Mouse (Mus musculus) neutrophil, adult 5-6 weeks (primary cell): ENCODE data around the gene Ttc23. TPM values are rescaled to one million over a fixed set of nuclear protein-coding genes. Genes with fewer than 3 reads are reported as not detected.
A peak's percentile ranks its signal among the peaks of the same experiment; 100 is the strongest.

Experiments used
- ATAC-seq: fragments of 151-379, 151-347 bp; 2 replicates; pipeline ENCODE4 v1.8.0; 2017; ENCODE audit warnings: mild to moderate bottlenecking, moderate TSS enrichment; ENCODE audit not compliant: insufficient number of reproducible peaks, poor library complexity, low FRiP score, severe bottlenecking; ENCODE audit errors: extremely low read depth
- total RNA-seq: library from RNA; stranded (forward); fragments of 200-1000 nt; gene quantifications from 2 replicates; pipeline ENCODE4 v1.2.3, GENCODE M21; 2017

Ttc23 gene
- total RNA-seq, 1 experiment from 2014 or later = 3.1 TPM

GRCm38 (mm10) chr7:67642955-67643354, 4.3 kb upstream of the Ttc23 start:
- ATAC-seq = no peak

GRCm38 (mm10) chr7:67644291-67644690, 2.9 kb upstream of the Ttc23 start:
- ATAC-seq = no peak

GRCm38 (mm10) chr7:67644833-67645680, 2.2 kb upstream of the Ttc23 start, which contains the start of gene Lrrc28:
TSS of gene Lrrc28 (minus strand) at chr7:67645268.
- ATAC-seq = peak; percentile 99

- no peak; the same call in 1 of the 2 replicates for ATAC-seq
These were observed 1.6 kb upstream of the Ttc23 start for GRCm38 (mm10) chr7:67645681-67646014.

- no peak for ATAC-seq
These were observed 1.1 kb upstream of the Ttc23 start for GRCm38 (mm10) chr7:67646131-67646530.

GRCm38 (mm10) chr7:67648376-67648775, 1.2 kb downstream of the Ttc23 start:
- ATAC-seq = no peak

- no peak for ATAC-seq
These were observed 5.0 kb downstream of the Ttc23 start for GRCm38 (mm10) chr7:67652211-67652610.

GRCm38 (mm10) chr7:67654668-67655067, 7.5 kb downstream of the Ttc23 start:
- ATAC-seq = no peak

- no peak for ATAC-seq
These were observed 8.0 kb downstream of the Ttc23 start for GRCm38 (mm10) chr7:67655186-67655585.

- no peak for ATAC-seq
These were observed 10.9 kb downstream of the Ttc23 start for GRCm38 (mm10) chr7:67658110-67658509.

GRCm38 (mm10) chr7:67662424-67662823, 15.2 kb downstream of the Ttc23 start:
- 0 out of 2 replicates have a peak, but pooled peaks have one; percentile 16 for ATAC-seq

GRCm38 (mm10) chr7:67663981-67664694, 16.9 kb downstream of the Ttc23 start:
- no peak for ATAC-seq

- ATAC-seq = no peak
These were observed 23.8 kb downstream of the Ttc23 start for GRCm38 (mm10) chr7:67670965-67671364.

- peak; percentile 69 for ATAC-seq
These were observed 25.4 kb downstream of the Ttc23 start for GRCm38 (mm10) chr7:67672650-67673049.

GRCm38 (mm10) chr7:67673656-67674055, 26.4 kb downstream of the Ttc23 start:
- ATAC-seq = no peak

GRCm38 (mm10) chr7:67678878-67679499, 31.8 kb downstream of the Ttc23 start:
- no peak for ATAC-seq

GRCm38 (mm10) chr7:67681078-67681477, 33.9 kb downstream of the Ttc23 start:
- no peak for ATAC-seq

GRCm38 (mm10) chr7:67683006-67683405, 35.8 kb downstream of the Ttc23 start:
- no peak for ATAC-seq

- ATAC-seq = no peak
These were observed 39.3 kb downstream of the Ttc23 start for GRCm38 (mm10) chr7:67686545-67686944.

- ATAC-seq = no peak
These were observed 41.1 kb downstream of the Ttc23 start for GRCm38 (mm10) chr7:67688281-67688680.
